Mouse (Mus musculus) testis, adult 2 months (tissue): ENCODE measurements around the gene Mapk8. TPM values are rescaled to one million over a fixed set of nuclear protein-coding genes. Genes with fewer than 3 reads are reported as not detected.

Experiments used
- H3K27ac ChIP-seq: fragments of 200-500 bp; 2 replicates; pipeline ENCODE4 v1.5.1; 2012; ENCODE audit warnings: low read depth, low read length; ENCODE audit not compliant: control insufficient read depth, insufficient read depth
- H3K27me3 ChIP-seq: fragments of 200-500 bp; 2 replicates; pipeline ENCODE4 v1.6.1; 2012; ENCODE audit warnings: mild to moderate bottlenecking, low read length, moderate library complexity; ENCODE audit not compliant: control insufficient read depth, insufficient read depth
- H3K36me3 ChIP-seq: fragments of 200-500 bp; 2 replicates; pipeline ENCODE4 v1.6.1; 2012; ENCODE audit warnings: mild to moderate bottlenecking, low read length; ENCODE audit not compliant: control insufficient read depth, insufficient read depth
- H3K4me1 ChIP-seq: fragments of 200-500 bp; 2 replicates; pipeline ENCODE4 v1.6.1; 2012; ENCODE audit warnings: low read length; ENCODE audit not compliant: control insufficient read depth, insufficient read depth
- H3K4me3 ChIP-seq: fragments of 200-500 bp; 2 replicates; pipeline ENCODE4 v1.5.1; 2012; ENCODE audit warnings: low read depth, mild to moderate bottlenecking, low read length, moderate library complexity, mixed read lengths; ENCODE audit not compliant: control insufficient read depth
- CTCF ChIP-seq: fragments of 200-500 bp; IDR thresholded peaks from 2 replicates; pipeline ENCODE4 v1.5.1; 2012; ENCODE audit warnings: low read depth, mild to moderate bottlenecking, inconsistent platforms, low read length, moderate library complexity; ENCODE audit not compliant: control insufficient read depth, insufficient read depth, insufficient replicate concordance
- POLR2A ChIP-seq: fragments of 200-500 bp; IDR thresholded peaks from 2 replicates; pipeline ENCODE4 v1.6.1; 2012; ENCODE audit warnings: low read depth, mild to moderate bottlenecking, inconsistent platforms, low read length, moderate library complexity; ENCODE audit not compliant: control insufficient read depth
- polyA plus RNA-seq: library from polyadenylated mRNA; depleted of rRNA; stranded (reverse); fragments of >200 nt; gene quantifications from 2 replicates; pipeline ENCODE4 v1.2.3, GENCODE M21; 2012

Mapk8 gene
- polyA plus RNA-seq, 1 experiment: 27.0 TPM

- Histone ChIP-seq H3K4me1 (peaks cover 12% of the 10 kb centered on the region), H3K4me3 (no peak overlapping the region), H3K27ac (no peak overlapping the region), H3K36me3 (no peaks in the 10 kb centered on the region), H3K27me3 (no peaks in the 10 kb centered on the region)
- TF ChIP-seq CTCF (no peak), POLR2A (no peak)
These were observed 79.8 kb downstream of the Mapk8 start for GRCm38 (mm10) chr14:33366891-33367777.

GRCm38 (mm10) chr14:33364061-33364460, 82.9 kb downstream of the Mapk8 start:
- Histone ChIP-seq H3K4me3 (no peak overlapping the region), H3K27ac (no peak overlapping the region), H3K27me3 (no peaks in the 10 kb centered on the region), H3K36me3 (no peaks in the 10 kb centered on the region), H3K4me1 (no peaks in the 10 kb centered on the region; the same call in 1 of the 2 replicates)
- TF ChIP-seq POLR2A (no peak), CTCF (no peak)

- H3K27me3 ChIP-seq: no peaks in the 10 kb centered on the region
- no peaks in the 10 kb centered on the region for H3K36me3 ChIP-seq
- H3K4me1 ChIP-seq: no peaks in the 10 kb centered on the region; the same call in 1 of the 2 replicates
- H3K4me3 ChIP-seq: no peak overlapping the region
- no peak overlapping the region; the same call in 1 of the 2 replicates for H3K27ac ChIP-seq
- TF ChIP-seq CTCF: no peak
- TF ChIP-seq POLR2A: no peak
These were observed 83.3 kb downstream of the Mapk8 start for GRCm38 (mm10) chr14:33363611-33364010.

- Histone ChIP-seq H3K36me3 (no peaks in the 10 kb centered on the region), H3K4me3 (no peak overlapping the region), H3K27me3 (no peaks in the 10 kb centered on the region), H3K27ac (peak overlapping the region; percentile 27; the same call in 1 of the 2 replicates), H3K4me1 (no peaks in the 10 kb centered on the region; the same call in 1 of the 2 replicates)
- TF ChIP-seq CTCF (no peak), POLR2A (no peak)
These were observed 84.2 kb downstream of the Mapk8 start for GRCm38 (mm10) chr14:33362807-33363206.

GRCm38 (mm10) chr14:33362122-33362521, 84.8 kb downstream of the Mapk8 start:
- H3K27me3 ChIP-seq: no peaks in the 10 kb centered on the region
- no peaks in the 10 kb centered on the region; the same call in 1 of the 2 replicates for H3K4me1 ChIP-seq
- no peak overlapping the region for H3K4me3 ChIP-seq
- no peaks in the 10 kb centered on the region for H3K36me3 ChIP-seq
- peak overlapping the region; percentile 27; the same call in 1 of the 2 replicates for H3K27ac ChIP-seq
- TF ChIP-seq CTCF: no peak
- TF ChIP-seq POLR2A: no peak

- H3K4me1 ChIP-seq: no peaks in the 10 kb centered on the region; the same call in 1 of the 2 replicates
These were observed 85.4 kb downstream of the Mapk8 start for GRCm38 (mm10) chr14:33361546-33361945.

GRCm38 (mm10) chr14:33358891-33359290, 88.1 kb downstream of the Mapk8 start:
- no peak for TF ChIP-seq POLR2A

More at GRCm38 (mm10) chr14:33361546-33361945, 85.4 kb downstream of the Mapk8 start:
- Histone ChIP-seq H3K27me3 (no peaks in the 10 kb centered on the region), H3K36me3 (no peaks in the 10 kb centered on the region), H3K4me3 (no peak overlapping the region), H3K27ac (no peak overlapping the region)
- TF ChIP-seq CTCF: no peak
- TF ChIP-seq POLR2A: no peak

More at GRCm38 (mm10) chr14:33358891-33359290, 88.1 kb downstream of the Mapk8 start:
- no peaks in the 10 kb centered on the region; the same call in 1 of the 2 replicates for H3K4me1 ChIP-seq
- no peaks in the 10 kb centered on the region for H3K27me3 ChIP-seq
- H3K36me3 ChIP-seq: no peaks in the 10 kb centered on the region
- H3K4me3 ChIP-seq: no peak overlapping the region
- H3K27ac ChIP-seq: no peak overlapping the region
